Mouse (Mus musculus) midbrain, postnatal 0 days (tissue): ENCODE data around the gene Atp11a. TPM values are rescaled to one million over a fixed set of nuclear protein-coding genes. Genes with fewer than 3 reads are reported as not detected.
A peak's percentile ranks its signal among the peaks of the same experiment; 100 is the strongest.

Experiments
- ATAC-seq: fragments of 200-750 bp; cut with Nextera tagmentation; 2 replicates; pipeline ENCODE4 v1.8.0; 2017; ENCODE audit warnings: moderate number of reproducible peaks, mild to moderate bottlenecking, moderate TSS enrichment, moderate library complexity; ENCODE audit not compliant: low FRiP score
- DNase-seq: peaks from one replicate; pipeline ENCODE4 v3.0.0-alpha.2; 2015; ENCODE audit warnings: low spot score
- H3K27ac ChIP-seq: fragments of 300-500 bp; sonication (generic); 2 replicates; pipeline ENCODE4 v1.5.1; 2014; ENCODE audit warnings: low read depth, mild to moderate bottlenecking, low read length, mixed read lengths
- H3K27me3 ChIP-seq: fragments of 300-500 bp; sonication (generic); 2 replicates; pipeline ENCODE4 v1.6.1; 2014; ENCODE audit warnings: low read length, control low read depth, mixed read lengths; ENCODE audit not compliant: insufficient read depth
- H3K36me3 ChIP-seq: fragments of 300-500 bp; sonication (generic); 2 replicates; pipeline ENCODE4 v1.6.1; 2014; ENCODE audit warnings: low read length, control low read depth, mixed read lengths; ENCODE audit not compliant: insufficient read depth
- H3K4me1 ChIP-seq: fragments of 300-500 bp; sonication (generic); 2 replicates; pipeline ENCODE4 v1.6.1; 2014; ENCODE audit warnings: mild to moderate bottlenecking, control low read depth, antibody characterized with exemption, low read length, mixed read lengths; ENCODE audit not compliant: insufficient read depth
- H3K4me2 ChIP-seq: fragments of 300-500 bp; sonication (generic); 2 replicates; pipeline ENCODE4 v1.6.1; 2014; ENCODE audit warnings: low read depth, mild to moderate bottlenecking, low read length, mixed read lengths; ENCODE audit not compliant: poor library complexity, severe bottlenecking
- H3K4me3 ChIP-seq: fragments of 300-500 bp; sonication (generic); 2 replicates; pipeline ENCODE4 v1.5.1; 2014; ENCODE audit warnings: low read depth, mild to moderate bottlenecking, low read length, moderate library complexity
- H3K9ac ChIP-seq: fragments of 300-500 bp; sonication (generic); replicated peaks from 2 replicates; pipeline ENCODE4 v1.6.1; 2014; ENCODE audit warnings: mild to moderate bottlenecking, low read length, moderate library complexity, mixed read lengths; ENCODE audit not compliant: poor library complexity, severe bottlenecking
- H3K9me3 ChIP-seq: fragments of 300-500 bp; sonication (generic); 2 replicates; pipeline ENCODE4 v1.6.1; 2016; ENCODE audit warnings: low read length, control low read depth
- CTCF ChIP-seq: IDR thresholded peaks from 2 replicates; pipeline ENCODE4 v1.5.1; 2016; ENCODE audit warnings: antibody characterized with exemption, mild to moderate bottlenecking
- WGBS: fragments of 180-500 bp; shearing (Covaris S2); extraction: QIAGEN DNeasy Blood & Tissue Kit; methylation state at CpG from one replicate; pipeline ENCODE4 v1.1.7; 2014; 5-methylcytosine and 5-hydroxymethylcytosine counted together
- polyA plus RNA-seq: library from polyadenylated mRNA; unstranded; fragments of >200 nt; fragmentation: Nextera tagmentation; extraction: Ambion mirVana; gene quantifications from 2 replicates; pipeline ENCODE4 v1.2.1, GENCODE M21; 2015
- total RNA-seq: library from RNA; depleted of rRNA; stranded (reverse); fragments of >200 nt; gene quantifications from 2 replicates; pipeline ENCODE4 v1.2.3, GENCODE M21; 2014

Gene Atp11a
- total and polyA plus RNA-seq, 2 experiments from 2014 or later: 13.8 to 45.9 TPM

DNA sequence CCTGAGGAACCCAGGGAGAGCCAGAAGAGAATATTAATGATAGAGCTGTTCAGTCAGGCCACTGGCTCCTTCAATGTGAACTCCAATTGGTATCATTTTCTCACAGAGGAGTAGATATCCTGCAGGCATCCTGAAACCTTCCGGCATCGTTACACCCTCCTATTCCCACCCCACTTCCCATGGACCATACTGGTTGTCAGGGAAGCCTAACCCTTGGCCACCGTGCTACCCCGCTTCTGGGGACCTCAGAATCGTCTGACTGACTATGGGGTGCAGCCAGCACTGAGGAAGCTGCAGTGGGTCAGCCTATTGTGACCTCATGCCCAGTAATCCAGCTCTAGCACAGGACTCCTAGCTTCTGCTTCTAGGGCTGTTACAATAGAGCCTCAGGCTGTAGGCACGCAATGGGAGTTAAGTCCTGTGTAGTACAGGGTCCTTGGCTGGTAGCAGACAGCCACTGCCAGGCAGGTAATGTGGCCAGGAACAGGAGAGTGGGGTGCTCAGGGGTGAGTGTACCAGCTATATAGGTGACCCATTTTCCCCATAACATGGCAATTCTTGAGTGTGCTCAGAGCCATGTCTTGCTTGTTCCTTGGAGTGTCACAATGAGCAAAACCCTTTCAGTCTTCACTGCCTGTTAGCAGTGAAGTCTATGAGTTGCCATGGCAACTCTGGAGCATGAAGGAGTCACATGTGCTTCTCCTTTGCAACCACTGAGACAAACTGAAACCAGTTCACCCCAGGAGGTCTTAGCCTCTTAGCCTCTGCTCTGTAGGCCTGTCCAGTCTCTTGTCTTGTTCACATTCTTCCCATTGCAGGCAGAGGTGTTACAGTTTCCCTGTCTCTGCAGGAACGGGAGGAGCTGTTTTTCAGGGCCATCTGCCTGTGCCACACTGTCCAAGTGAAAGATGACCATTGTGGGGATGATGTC, 75.1 kb downstream of the Atp11a start:
- no peak overlapping the region for H3K9ac ChIP-seq

DNA sequence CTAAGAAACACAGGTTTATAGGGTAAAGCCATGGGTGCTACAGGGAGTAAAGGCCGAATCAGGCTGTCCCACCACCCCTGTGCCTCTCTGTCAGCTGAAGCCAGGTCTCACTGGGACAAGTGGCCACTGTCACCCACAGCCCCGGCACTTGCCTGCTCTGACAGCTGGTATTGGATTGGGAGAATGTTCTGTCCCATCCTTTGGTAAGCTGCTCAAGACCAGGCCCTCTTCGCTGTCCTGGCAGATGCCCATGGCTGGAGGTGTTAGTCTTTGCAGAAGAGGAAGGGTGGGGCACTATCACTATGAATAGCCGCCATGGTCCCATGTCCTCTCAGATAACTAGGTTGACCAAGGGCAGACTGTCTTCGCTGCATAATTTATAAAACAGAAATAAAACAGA, 76.8 kb downstream of the Atp11a start:
- 97% methylated on average over 5 of the region's 5 CpGs for WGBS
- ATAC-seq: no peak

More for the DNA sequence above, 75.1 kb downstream of the Atp11a start:
- no peak overlapping the region for H3K4me2 ChIP-seq
- H3K9me3 ChIP-seq: no peaks in the 10 kb centered on the region
- H3K27ac ChIP-seq: peak overlapping the region; percentile 80
- 57% methylated on average over 7 of the region's 7 CpGs for WGBS
- no peak overlapping the region for H3K4me3 ChIP-seq
- peaks cover 7% of the 10 kb centered on the region; the same call in 1 of the 2 replicates for H3K4me1 ChIP-seq
- H3K36me3 ChIP-seq: peaks cover 49% of the 10 kb centered on the region
- DNase-seq (peak; percentile 77), ATAC-seq (peak; percentile 71)
- H3K27me3 ChIP-seq: no peaks in the 10 kb centered on the region
- TF ChIP-seq CTCF: no peak

DNA sequence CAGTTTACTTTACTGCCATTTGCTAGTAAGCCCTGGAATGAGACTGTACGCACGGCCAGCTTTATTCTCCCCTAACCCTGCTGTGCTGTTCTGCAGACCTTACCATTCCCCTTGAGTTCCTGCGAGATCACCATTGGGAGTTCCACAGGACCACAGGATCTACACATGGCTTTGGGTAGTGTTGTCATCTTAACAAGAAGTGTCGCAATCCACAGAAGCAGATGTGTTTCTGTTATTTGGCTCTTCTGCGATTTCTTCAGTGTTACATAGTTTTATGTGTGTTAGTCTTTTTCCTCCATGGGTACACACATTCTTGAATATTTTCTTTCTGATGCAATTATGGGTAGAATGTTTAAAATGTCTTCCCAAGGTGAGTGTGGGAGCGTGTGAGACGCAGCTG, 84.0 kb downstream of the Atp11a start:
- peaks cover 63% of the 10 kb centered on the region for H3K36me3 ChIP-seq
- H3K27ac ChIP-seq: no peak overlapping the region
- no peak overlapping the region for H3K4me3 ChIP-seq
- no peak overlapping the region for H3K9ac ChIP-seq
- no peak for TF ChIP-seq CTCF
- DNase-seq (no peak), ATAC-seq (no peak)
- H3K27me3 ChIP-seq: no peaks in the 10 kb centered on the region
- no peaks in the 10 kb centered on the region for H3K9me3 ChIP-seq
- no peaks in the 10 kb centered on the region for H3K4me1 ChIP-seq
- H3K4me2 ChIP-seq: no peak overlapping the region
- WGBS: 93% methylated on average over 7 of the region's 7 CpGs

More for the DNA sequence above, 76.8 kb downstream of the Atp11a start:
- H3K27me3 ChIP-seq: no peaks in the 10 kb centered on the region
- no peak overlapping the region for H3K27ac ChIP-seq
- H3K4me3 ChIP-seq: no peak overlapping the region
- no peak for DNase-seq
- no peaks in the 10 kb centered on the region for H3K9me3 ChIP-seq
- H3K36me3 ChIP-seq: peaks cover 42% of the 10 kb centered on the region
- peaks cover 7% of the 10 kb centered on the region; the same call in 1 of the 2 replicates for H3K4me1 ChIP-seq
- TF ChIP-seq CTCF: no peak
- no peak overlapping the region for H3K4me2 ChIP-seq
- H3K9ac ChIP-seq: no peak overlapping the region

DNA sequence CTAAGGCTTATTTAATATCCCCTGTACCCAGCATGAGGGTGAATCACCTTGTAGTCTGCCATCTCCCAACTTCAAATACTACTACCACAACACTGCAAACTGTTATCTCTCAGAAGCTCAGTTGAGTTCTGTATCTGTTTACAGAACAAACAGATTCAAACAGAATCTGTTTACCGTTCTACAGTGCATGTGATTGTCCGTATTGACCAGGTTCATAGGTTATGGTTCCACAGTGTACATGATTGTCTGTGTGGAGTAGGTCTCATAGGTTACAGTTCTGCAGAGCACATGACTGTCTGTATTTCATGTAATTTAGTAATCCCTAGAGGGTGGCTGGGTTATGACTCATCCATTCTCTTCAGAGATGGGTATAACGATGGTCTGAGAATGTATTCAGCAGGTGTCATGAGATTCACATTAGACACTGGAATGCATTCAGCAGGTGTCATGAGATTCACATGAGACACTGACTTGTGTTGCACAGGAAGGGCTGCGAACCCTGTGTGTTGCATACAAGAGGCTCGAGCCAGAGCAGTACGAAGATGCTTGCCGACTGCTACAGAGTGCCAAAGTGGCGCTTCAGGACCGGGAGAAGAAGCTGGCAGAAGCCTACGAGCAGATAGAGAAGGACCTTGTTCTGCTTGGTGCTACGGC, 85.7 kb downstream of the Atp11a start:
- Histone ChIP-seq H3K9ac (no peak overlapping the region), H3K4me2 (no peak overlapping the region), H3K4me3 (no peak overlapping the region), H3K27ac (no peak overlapping the region), H3K4me1 (no peaks in the 10 kb centered on the region), H3K27me3 (no peaks in the 10 kb centered on the region), H3K36me3 (peaks cover 65% of the 10 kb centered on the region), H3K9me3 (no peaks in the 10 kb centered on the region)
- ATAC-seq (no peak), DNase-seq (no peak)
- 91% methylated on average over 11 of the region's 11 CpGs for WGBS
- TF ChIP-seq CTCF: no peak

GRCm38 (mm10) chr8:12844347-12844950, 87.6 kb downstream of the Atp11a start:
- H3K4me2 ChIP-seq: no peak overlapping the region
- H3K4me3 ChIP-seq: no peak overlapping the region
- 93% methylated on average over 16 of the region's 16 CpGs for WGBS
- DNase-seq: no peak
- no peaks in the 10 kb centered on the region for H3K4me1 ChIP-seq
- TF ChIP-seq CTCF: no peak
- H3K9me3 ChIP-seq: no peaks in the 10 kb centered on the region
- no peak for ATAC-seq
- peaks cover 68% of the 10 kb centered on the region for H3K36me3 ChIP-seq
- no peaks in the 10 kb centered on the region for H3K27me3 ChIP-seq
- H3K9ac ChIP-seq: no peak overlapping the region
- no peak overlapping the region for H3K27ac ChIP-seq
